Mouse (Mus musculus) CH12.LX (cell line): Measurements from ENCODE around the gene Gprin3. TPM values are rescaled to one million over a fixed set of nuclear protein-coding genes. Genes with fewer than 3 reads are reported as not detected.

Experiments used
- DNase-seq: peaks from one replicate; pipeline ENCODE4 v3.0.0-alpha.2; 2013; ENCODE audit errors: extremely low read depth
- H3K27ac ChIP-seq: 2 replicates; pipeline ENCODE4 v1.5.1; 2012; ENCODE audit warnings: low read depth, mild to moderate bottlenecking, control low read depth, moderate library complexity; ENCODE audit not compliant: insufficient read depth
- H3K27me3 ChIP-seq: replicated peaks from 2 replicates; pipeline ENCODE3; 2012; ENCODE audit warnings: inconsistent platforms
- H3K36me3 ChIP-seq, 2 experiments: replicated peaks in 1 of 2; 2 replicates each; pipeline versions ENCODE3 to v1.6.1; 2012; ENCODE audit warnings: inconsistent platforms in 1 of 2, low read length in 1 of 2, mild to moderate bottlenecking in 1 of 2, mixed read lengths in 1 of 2, moderate library complexity in 1 of 2; ENCODE audit not compliant: control insufficient read depth in 1 of 2, insufficient read depth in 1 of 2
- H3K4me1 ChIP-seq, 2 experiments: 2 replicates each; pipeline ENCODE4 v1.6.1; 2012; ENCODE audit warnings: inconsistent platforms in 1 of 2, moderate library complexity in 1 of 2; ENCODE audit not compliant: insufficient read depth in 2 of 2, control insufficient read depth in 1 of 2
- H3K4me2 ChIP-seq: 2 replicates; pipeline ENCODE4 v1.6.1; 2012; ENCODE audit warnings: low read depth, mild to moderate bottlenecking, control low read depth; ENCODE audit not compliant: poor library complexity, insufficient read depth, severe bottlenecking
- H3K4me3 ChIP-seq, 3 experiments: fragments of 150-350 bp in 1 of 3; sonication (generic) in 1 of 3; replicated peaks in 1 of 3; 2 replicates each; pipeline versions ENCODE3 to v1.5.1; 2011 to 2012; ENCODE audit warnings: low read depth in 2 of 3, low read length in 2 of 3, mild to moderate bottlenecking in 2 of 3, moderate library complexity in 2 of 3, control low read depth in 1 of 3, improper control_type of control experiment in 1 of 3, inconsistent platforms in 1 of 3, mixed read lengths in 1 of 3; ENCODE audit not compliant: poor library complexity in 1 of 3
- H3K79me2 ChIP-seq: replicated peaks from 2 replicates; pipeline ENCODE4 v1.6.1; 2012; ENCODE audit warnings: mild to moderate bottlenecking, moderate library complexity; ENCODE audit not compliant: control insufficient read depth, poor library complexity, insufficient read depth, severe bottlenecking; ENCODE audit errors: extremely low read depth
- H3K9ac ChIP-seq: 2 replicates; pipeline ENCODE4 v1.6.1; 2012; ENCODE audit warnings: low read depth, mild to moderate bottlenecking, control low read depth, moderate library complexity; ENCODE audit not compliant: insufficient read depth
- H3K9me3 ChIP-seq: replicated peaks from 2 replicates; pipeline ENCODE3; 2012; ENCODE audit warnings: low read length, inconsistent platforms, mixed read lengths
- BHLHE40 ChIP-seq: IDR thresholded peaks from 2 replicates; pipeline ENCODE4 v1.6.1; 2011; ENCODE audit warnings: mild to moderate bottlenecking, low read depth, low read length, improper control_type of control experiment
- CHD1 ChIP-seq: IDR thresholded peaks from 2 replicates; pipeline ENCODE4 v1.6.1; 2012; ENCODE audit warnings: low read depth, low read length, improper control_type of control experiment, inconsistent platforms
- CHD2 ChIP-seq: IDR thresholded peaks from 2 replicates; pipeline ENCODE4 v1.6.1; 2011; ENCODE audit warnings: low read length, improper control_type of control experiment
- CTCF ChIP-seq, 2 experiments: IDR thresholded peaks in 1 of 2; conservative IDR thresholded peaks in 1 of 2; 2 replicates each; pipeline ENCODE4 v1.5.1; 2011 to 2012; ENCODE audit warnings: low read depth in 2 of 2, low read length in 2 of 2, improper control_type of control experiment in 1 of 2, inconsistent platforms in 1 of 2, mild to moderate bottlenecking in 1 of 2, moderate library complexity in 1 of 2
- E2F4 ChIP-seq: IDR thresholded peaks from 2 replicates; pipeline ENCODE4 v1.6.1; 2011; ENCODE audit warnings: low read depth, low read length, improper control_type of control experiment; ENCODE audit not compliant: insufficient replicate concordance
- ELF1 ChIP-seq: IDR thresholded peaks from 2 replicates; pipeline ENCODE4 v1.6.1; 2014; ENCODE audit warnings: low read depth, mild to moderate bottlenecking, inconsistent platforms, low read length, improper control_type of control experiment
- ETS1 ChIP-seq: conservative IDR thresholded peaks from 2 replicates; pipeline ENCODE4 v1.6.1; 2012; ENCODE audit warnings: low read depth, mild to moderate bottlenecking, inconsistent platforms, low read length, improper control_type of control experiment, moderate library complexity
- KAT2A ChIP-seq: IDR thresholded peaks from 2 replicates; pipeline ENCODE4 v1.6.1; 2012; ENCODE audit warnings: low read length, improper control_type of control experiment, inconsistent platforms; ENCODE audit not compliant: insufficient replicate concordance
- MAFK ChIP-seq: IDR thresholded peaks from 2 replicates; pipeline ENCODE4 v1.6.1; 2011; ENCODE audit warnings: low read length, improper control_type of control experiment; ENCODE audit not compliant: insufficient replicate concordance
- MEF2A ChIP-seq: IDR thresholded peaks from 2 replicates; pipeline ENCODE4 v1.6.1; 2014; ENCODE audit warnings: low read depth, mild to moderate bottlenecking, inconsistent platforms, low read length, improper control_type of control experiment, borderline replicate concordance
- MYC ChIP-seq: IDR thresholded peaks from 2 replicates; pipeline ENCODE4 v1.6.1; 2011; ENCODE audit warnings: low read depth, mild to moderate bottlenecking, improper control_type of control experiment, low read length
- NRF1 ChIP-seq: IDR thresholded peaks from 2 replicates; pipeline ENCODE4 v1.6.1; 2014; ENCODE audit warnings: low read depth, mild to moderate bottlenecking, inconsistent platforms, low read length, improper control_type of control experiment, moderate library complexity
- PAX5 ChIP-seq: IDR thresholded peaks from 2 replicates; pipeline ENCODE4 v1.6.1; 2012; ENCODE audit warnings: low read length, inconsistent platforms, mixed read lengths
- POLR2A ChIP-seq: IDR thresholded peaks from 2 replicates; pipeline ENCODE4 v1.6.1; 2011; ENCODE audit warnings: low read depth, mild to moderate bottlenecking, improper control_type of control experiment, low read length
- POLR2AphosphoS2 ChIP-seq: IDR thresholded peaks from 2 replicates; pipeline ENCODE4 v1.6.1; 2011; ENCODE audit warnings: low read depth, low read length, improper control_type of control experiment
- SIN3A ChIP-seq: IDR thresholded peaks from 2 replicates; pipeline ENCODE4 v1.6.1; 2012; ENCODE audit warnings: low read length, improper control_type of control experiment, inconsistent platforms
- SMC3 ChIP-seq: IDR thresholded peaks from 2 replicates; pipeline ENCODE4 v1.6.1; 2011; ENCODE audit warnings: low read depth, low read length, improper control_type of control experiment
- TCF12 ChIP-seq: IDR thresholded peaks from 2 replicates; pipeline ENCODE4 v1.6.1; 2014; ENCODE audit warnings: low read depth, mild to moderate bottlenecking, inconsistent platforms, low read length, improper control_type of control experiment
- ZC3H11A ChIP-seq: IDR thresholded peaks from 2 replicates; pipeline ENCODE4 v1.6.1; 2012; ENCODE audit warnings: low read depth, mild to moderate bottlenecking, inconsistent platforms, low read length, improper control_type of control experiment
- ZKSCAN1 ChIP-seq: IDR thresholded peaks from 2 replicates; pipeline ENCODE4 v1.6.1; 2012; ENCODE audit warnings: low read depth, inconsistent platforms, low read length, improper control_type of control experiment, borderline replicate concordance
- ZMIZ1 ChIP-seq: IDR thresholded peaks from 2 replicates; pipeline ENCODE4 v1.6.1; 2012; ENCODE audit warnings: low read depth, mild to moderate bottlenecking, inconsistent platforms, low read length, improper control_type of control experiment
- ZNF384 ChIP-seq: IDR thresholded peaks from 2 replicates; pipeline ENCODE4 v1.6.1; 2012; ENCODE audit warnings: low read depth, low read length, improper control_type of control experiment, inconsistent platforms
- dilution Hi-C: fragments of 300-500 bp; cut with MboI; formaldehyde crosslinking; loops from 2 replicates; pipeline ENCODE4 v1.14.3; 2020; ENCODE audit warnings: low sequenced_read_pairs; ENCODE audit not compliant: extremely low pct_unique_long_range_greater_than_20kb, extremely low pct_ligation_motif_present
- in situ Hi-C: fragments of 300-500 bp; cut with MboI; formaldehyde crosslinking; loops from 3 replicates; pipeline ENCODE4 v1.14.3; 2019; ENCODE audit warnings: low sequenced_read_pairs, low pct_ligation_motif_present, low pct_unique_long_range_greater_than_20kb, mixed read lengths
- polyA plus RNA-seq: library from polyadenylated mRNA; unstranded; fragments of >175 nt; gene quantifications from 2 replicates; pipeline ENCODE4 v1.2.1, GENCODE M21; 2012; ENCODE audit warnings: low read depth; ENCODE audit not compliant: insufficient read length
- total RNA-seq, 2 experiments: library from RNA; depleted of rRNA; stranded (reverse); fragments of 300-350 nt in 1 of 2; fragments of >200 nt in 1 of 2; gene quantifications; 2 replicates each; pipeline ENCODE4 v1.2.3; 2012 to 2014

The Gprin3 gene
- total and polyA plus RNA-seq, 3 experiments: 0.03 TPM; not detected in 2

GRCm38 (mm10) chr6:59390208-59390607 is 35.9 kb downstream of the Gprin3 start:
- Histone ChIP-seq H3K9me3 (no peaks in the 10 kb centered on the region), H3K9ac (no peak overlapping the region), H3K79me2 (no peaks in the 10 kb centered on the region), H3K27me3 (no peaks in the 10 kb centered on the region), H3K27ac (no peak overlapping the region), H3K36me3 (no peaks in the 10 kb centered on the region), H3K4me2 (no peak overlapping the region), H3K4me3 (no peak overlapping the region), H3K4me1 (peaks cover 0 to 3% of the 10 kb centered on the region in 2 experiments; a peak in 2 of 4 replicates)
- in situ Hi-C loops: no loop called here
- TF ChIP-seq CTCF (conservative IDR thresholded peaks at IDR 0.05 in 1 of 2, IDR thresholded peaks at IDR 0.05 in 1 of 2; ENCODE audit: low read depth in 2 of 2, low read length in 2 of 2) (no peak), POLR2A (no peak), PAX5 (no peak), MAFK (no peak), ZMIZ1 (no peak), POLR2AphosphoS2 (no peak), NRF1 (no peak), CHD2 (no peak), E2F4 (no peak), ELF1 (no peak), ZKSCAN1 (no peak), BHLHE40 (no peak), TCF12 (no peak), MYC (no peak), ZNF384 (no peak), SMC3 (no peak), SIN3A (no peak), CHD1 (no peak)
- dilution Hi-C loops: no loop called here
- no peak for DNase-seq

- Histone ChIP-seq H3K9ac (no peak overlapping the region), H3K9me3 (no peaks in the 10 kb centered on the region), H3K4me1 (no peaks in the 10 kb centered on the region), H3K4me2 (no peak overlapping the region), H3K79me2 (no peaks in the 10 kb centered on the region), H3K27me3 (no peaks in the 10 kb centered on the region), H3K4me3 (no peak overlapping the region), H3K36me3 (no peaks in the 10 kb centered on the region), H3K27ac (no peak overlapping the region)
- no peak for TF ChIP-seq BHLHE40
- TF ChIP-seq ZKSCAN1: no peak
- TF ChIP-seq ETS1: no peak
- no peak for TF ChIP-seq KAT2A
- TF ChIP-seq MEF2A: no peak
- TF ChIP-seq SIN3A: no peak
- no peak for TF ChIP-seq ZC3H11A
- dilution Hi-C loops: no loop called here
- no peak for DNase-seq
- in situ Hi-C loops: no loop called here
Observed at GRCm38 (mm10) chr6:59365300-59365699, 60.8 kb downstream of the Gprin3 start.
